Mouse (Mus musculus) R1 (cell line): ENCODE results near the gene Gm8232.
"Not testable (repeated sequence)": the region's sequence is repeated elsewhere in the genome, so short reads cannot be mapped to it uniquely, and the experiment has no call there.

Experiments
- DNase-seq: peaks from one replicate; pipeline ENCODE4 v3.0.0-alpha.2; 2018; ENCODE audit warnings: low read depth, low spot score

Gene Gm8232

DNA sequence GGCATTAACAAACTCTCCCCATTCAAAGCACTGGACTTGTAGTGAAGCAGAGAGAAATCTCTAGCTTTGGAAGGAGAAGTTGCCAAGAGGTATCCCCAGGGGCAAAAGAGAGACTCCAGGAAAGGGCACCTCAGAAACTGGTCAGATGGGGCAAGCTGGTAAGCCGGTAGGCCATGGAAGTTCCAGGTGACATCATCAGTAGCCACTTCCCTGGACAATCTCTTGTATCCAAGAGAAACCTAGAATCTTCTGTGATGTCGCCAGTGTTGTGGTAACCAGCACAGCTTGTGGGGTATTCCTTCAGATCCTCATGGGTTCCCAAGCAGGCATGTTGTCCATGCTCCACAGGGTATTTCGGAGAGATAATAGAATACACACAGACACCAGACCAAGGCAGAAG lies at the start of gene Gm8232:
Gene Gm8232 (plus strand): TSS at position 301 of the 400 bp plus-strand sequence.
- not testable (repeated sequence) for DNase-seq

DNA sequence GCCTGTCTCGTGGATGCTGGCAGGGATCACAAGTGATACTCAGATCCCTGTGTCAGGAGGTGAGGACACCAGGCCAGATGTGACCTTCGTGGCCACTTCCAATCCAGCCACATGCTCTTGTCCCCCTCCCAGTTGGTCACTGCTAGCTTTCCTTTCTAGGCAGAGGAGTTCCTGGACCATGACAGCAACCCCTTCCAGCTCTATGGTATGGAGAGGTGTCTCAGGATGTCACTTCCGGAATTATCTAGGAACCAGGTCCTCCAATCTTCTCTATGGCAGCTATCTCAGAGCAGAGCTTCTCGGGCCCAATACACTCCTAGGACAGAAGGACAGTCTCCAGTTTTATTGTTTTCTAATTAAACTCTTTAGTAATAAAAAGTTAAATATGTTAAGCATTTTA lies 49.2 kb upstream of the Gm8232 start:
- not testable (repeated sequence) for DNase-seq

DNA sequence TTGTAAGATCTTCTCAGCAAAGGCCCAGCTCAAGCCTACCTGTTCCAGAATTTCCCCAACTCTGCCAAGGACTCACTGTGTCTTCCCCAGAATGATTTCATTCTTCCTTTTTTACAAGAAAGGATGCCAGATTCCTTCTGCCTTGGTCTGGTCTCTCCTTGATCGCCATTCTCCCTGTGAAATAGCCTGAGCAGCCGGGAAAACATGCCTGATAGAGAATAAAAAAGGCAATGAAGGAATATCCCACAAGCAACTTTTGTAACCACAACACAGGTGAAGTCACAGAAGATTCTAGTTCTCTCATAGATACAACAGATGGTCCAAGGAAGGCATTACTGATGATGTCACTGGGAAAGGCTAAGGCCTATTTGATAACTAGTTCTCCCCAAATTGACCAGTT lies 22.8 kb upstream of the Gm8232 start, which contains the start of gene Gm3371:
Gene Gm3371 (minus strand): TSS at position 101 of the 400 bp plus-strand sequence.
- DNase-seq, result not testable (repeated sequence)
